Mouse (Mus musculus) stomach, postnatal 0 days (tissue): ENCODE measurements at regions not wholly inside any gene's neighbourhood (a gene's known extent, or its start where the extent isn't known, plus 50 kb on each side); places are given as distances from the start of the nearest gene placed in this dataset.

Experiments
- ATAC-seq: fragments of 200-750 bp; cut with Nextera tagmentation; 2 replicates; pipeline ENCODE4 v1.8.0; 2017; ENCODE audit not compliant: low FRiP score, low TSS enrichment
- DNase-seq: peaks from one replicate; pipeline ENCODE4 v3.0.0-alpha.2; 2016; ENCODE audit warnings: low spot score
- H3K27ac ChIP-seq: fragments of 300-500 bp; sonication (generic); replicated peaks from 2 replicates; pipeline ENCODE4 v1.5.1; 2014; ENCODE audit warnings: mild to moderate bottlenecking, control low read depth
- H3K27me3 ChIP-seq: fragments of 300-500 bp; sonication (generic); 2 replicates; pipeline ENCODE4 v1.6.1; 2014; ENCODE audit warnings: low read length; ENCODE audit not compliant: control insufficient read depth, insufficient read depth
- H3K36me3 ChIP-seq: fragments of 300-500 bp; sonication (generic); 2 replicates; pipeline ENCODE4 v1.6.1; 2014; ENCODE audit warnings: low read length, mixed read lengths; ENCODE audit not compliant: control insufficient read depth, insufficient read depth
- H3K4me1 ChIP-seq: fragments of 300-500 bp; sonication (generic); replicated peaks from 2 replicates; pipeline ENCODE4 v1.6.1; 2014; ENCODE audit warnings: antibody characterized with exemption; ENCODE audit not compliant: control insufficient read depth, insufficient read depth
- H3K4me2 ChIP-seq: fragments of 300-500 bp; sonication (generic); replicated peaks from 2 replicates; pipeline ENCODE4 v1.6.1; 2014; ENCODE audit warnings: low read depth, mild to moderate bottlenecking, control low read depth, moderate library complexity
- H3K4me3 ChIP-seq: fragments of 300-500 bp; sonication (generic); 2 replicates; pipeline ENCODE4 v1.5.1; 2014; ENCODE audit warnings: low read depth, low read length, control low read depth
- H3K9ac ChIP-seq: fragments of 300-500 bp; sonication (generic); 2 replicates; pipeline ENCODE4 v1.6.1; 2014; ENCODE audit warnings: mild to moderate bottlenecking, low read length, control low read depth, mixed read lengths
- H3K9me3 ChIP-seq: fragments of 300-500 bp; sonication (generic); 2 replicates; pipeline ENCODE4 v1.6.1; 2016; ENCODE audit warnings: low read length; ENCODE audit not compliant: control insufficient read depth
- CTCF ChIP-seq: IDR thresholded peaks from 2 replicates; pipeline ENCODE4 v1.5.1; 2016; ENCODE audit warnings: antibody characterized with exemption, low read depth, mild to moderate bottlenecking, moderate library complexity
- EP300 ChIP-seq: optimal IDR thresholded peaks from 2 replicates; pipeline ENCODE3; 2016; ENCODE audit warnings: antibody characterized with exemption
- WGBS: fragments of 180-500 bp; shearing (Covaris S2); extraction: QIAGEN DNeasy Blood & Tissue Kit; methylation state at CpG from one replicate; pipeline ENCODE4 v1.1.7; 2014; 5-methylcytosine and 5-hydroxymethylcytosine counted together

- no peak for TF ChIP-seq EP300
- TF ChIP-seq CTCF = peak; percentile 61
- no peak for DNase-seq
- no peak overlapping the region for H3K4me2 ChIP-seq
- no peaks in the 10 kb centered on the region for H3K36me3 ChIP-seq
- ATAC-seq = no peak
- H3K9ac ChIP-seq = no peak overlapping the region
- H3K27ac ChIP-seq = no peak overlapping the region
- no peaks in the 10 kb centered on the region for H3K4me1 ChIP-seq
- H3K4me3 ChIP-seq = no peak overlapping the region
- WGBS = 22% methylated on average over 2 of the region's 2 CpGs
- H3K9me3 ChIP-seq = no peaks in the 10 kb centered on the region
- H3K27me3 ChIP-seq = no peaks in the 10 kb centered on the region
Measured at GRCm38 (mm10) chr12:7853876-7854275, 123.6 kb upstream of the Apob start.

GRCm38 (mm10) chr12:7855683-7856082, 121.8 kb upstream of the Apob start:
- ATAC-seq = no peak
- Histone ChIP-seq H3K27me3 (no peaks in the 10 kb centered on the region), H3K4me2 (no peak overlapping the region)

GRCm38 (mm10) chr12:7859533-7859932, 117.9 kb upstream of the Apob start:
- H3K36me3 ChIP-seq = no peaks in the 10 kb centered on the region
- no peak overlapping the region for H3K27ac ChIP-seq
- H3K4me3 ChIP-seq = no peak overlapping the region
- TF ChIP-seq CTCF = no peak
- TF ChIP-seq EP300 = no peak
- 81% methylated on average over 23 of the region's 28 CpGs for WGBS
- no peaks in the 10 kb centered on the region for H3K4me1 ChIP-seq
- DNase-seq (no peak), ATAC-seq (peak; percentile 29; the same call in 1 of the 2 replicates)
- no peak overlapping the region for H3K4me2 ChIP-seq
- H3K27me3 ChIP-seq = no peaks in the 10 kb centered on the region
- H3K9ac ChIP-seq = no peak overlapping the region
- no peaks in the 10 kb centered on the region for H3K9me3 ChIP-seq

More at GRCm38 (mm10) chr12:7855683-7856082, 121.8 kb upstream of the Apob start:
- WGBS = 83% methylated on average over 2 of the region's 2 CpGs
- H3K36me3 ChIP-seq = no peaks in the 10 kb centered on the region
- no peak overlapping the region for H3K9ac ChIP-seq
- no peak for TF ChIP-seq EP300
- no peak for TF ChIP-seq CTCF
- no peaks in the 10 kb centered on the region for H3K4me1 ChIP-seq
- DNase-seq = no peak
- no peak overlapping the region for H3K27ac ChIP-seq
- H3K9me3 ChIP-seq = no peaks in the 10 kb centered on the region
- no peak overlapping the region for H3K4me3 ChIP-seq

GRCm38 (mm10) chr12:7870004-7870403, 107.4 kb upstream of the Apob start:
- no peaks in the 10 kb centered on the region for H3K4me1 ChIP-seq
- peak; percentile 56 for TF ChIP-seq CTCF
- TF ChIP-seq EP300 = no peak
- no peaks in the 10 kb centered on the region for H3K36me3 ChIP-seq
- H3K27me3 ChIP-seq = no peaks in the 10 kb centered on the region
- H3K9ac ChIP-seq = no peak overlapping the region
- no peak overlapping the region for H3K27ac ChIP-seq
- H3K4me3 ChIP-seq = no peak overlapping the region
- no peaks in the 10 kb centered on the region for H3K9me3 ChIP-seq
- ATAC-seq = no peak
- 48% methylated on average over 3 of the region's 3 CpGs for WGBS
- no peak overlapping the region for H3K4me2 ChIP-seq
- DNase-seq = no peak

- no peak overlapping the region for H3K9ac ChIP-seq
- H3K27ac ChIP-seq = no peak overlapping the region
- H3K27me3 ChIP-seq = no peaks in the 10 kb centered on the region
- no peak overlapping the region for H3K4me2 ChIP-seq
- ATAC-seq = no peak
- WGBS = 46% methylated on average over 5 of the region's 5 CpGs
- H3K36me3 ChIP-seq = no peaks in the 10 kb centered on the region
- no peaks in the 10 kb centered on the region for H3K9me3 ChIP-seq
- no peak overlapping the region for H3K4me3 ChIP-seq
- no peaks in the 10 kb centered on the region for H3K4me1 ChIP-seq
- no peak for DNase-seq
- TF ChIP-seq EP300 (no peak), CTCF (no peak)
Measured at GRCm38 (mm10) chr12:7870473-7870872, 107.0 kb upstream of the Apob start.

- Histone ChIP-seq H3K9me3 (no peaks in the 10 kb centered on the region), H3K4me2 (no peak overlapping the region), H3K9ac (no peak overlapping the region), H3K4me1 (no peaks in the 10 kb centered on the region), H3K27ac (no peak overlapping the region), H3K27me3 (no peaks in the 10 kb centered on the region), H3K4me3 (no peak overlapping the region), H3K36me3 (no peaks in the 10 kb centered on the region)
- no peak for DNase-seq
- ATAC-seq = no peak
- 55% methylated on average over 2 of the region's 2 CpGs for WGBS
- no peak for TF ChIP-seq EP300
- TF ChIP-seq CTCF = no peak
Measured at GRCm38 (mm10) chr12:7875454-7875853, 102.0 kb upstream of the Apob start.
